Mouse (Mus musculus): ENCODE results near the gene Mymx.

Mymx gene

DNA sequence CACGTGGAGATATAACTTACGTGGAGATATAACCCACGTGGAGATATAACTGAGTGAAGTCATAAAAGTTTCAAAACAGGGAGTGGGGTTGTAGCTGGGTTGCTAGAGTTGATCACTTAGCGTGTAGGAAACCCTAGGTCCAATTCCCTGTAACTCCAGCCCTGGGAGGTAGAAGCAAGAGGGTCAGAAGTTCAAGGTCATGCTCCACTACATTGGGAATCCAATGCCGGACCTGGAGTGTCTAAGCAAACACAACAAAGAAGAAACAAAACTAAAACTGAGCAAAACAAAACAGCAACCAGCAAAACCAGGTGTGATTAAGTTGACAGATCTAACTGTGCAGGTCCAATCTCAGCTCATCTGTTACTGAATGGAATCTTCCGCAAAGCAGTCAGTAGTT, 15.8 kb upstream of the Mymx start:
- no peak for TF ChIP-seq GATA4 (IDR thresholded peaks at IDR 0.05; ENCODE audit: insufficient replicate concordance, low read length)

DNA sequence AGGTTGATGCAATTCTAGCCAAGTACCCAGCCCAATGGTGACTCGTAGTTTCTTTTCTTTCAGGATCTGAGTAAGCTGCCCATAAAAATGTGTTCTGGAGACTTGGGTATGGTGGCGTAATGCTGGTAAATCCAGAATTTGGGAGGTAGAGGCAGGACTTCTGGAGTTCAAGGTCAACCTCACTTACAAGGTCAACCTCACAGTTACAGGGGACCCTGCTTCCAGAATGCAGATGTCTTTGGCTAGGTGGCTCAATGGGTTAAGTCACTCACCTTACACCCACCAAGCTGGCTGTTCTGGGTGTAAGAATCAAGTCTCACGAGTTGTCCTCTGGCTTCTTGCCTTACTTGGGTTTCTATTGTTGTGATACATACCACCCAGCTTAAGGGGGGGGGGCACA, 14.8 kb upstream of the Mymx start:
- no peak for TF ChIP-seq GATA4 (IDR thresholded peaks at IDR 0.05; ENCODE audit: insufficient replicate concordance, low read length)

DNA sequence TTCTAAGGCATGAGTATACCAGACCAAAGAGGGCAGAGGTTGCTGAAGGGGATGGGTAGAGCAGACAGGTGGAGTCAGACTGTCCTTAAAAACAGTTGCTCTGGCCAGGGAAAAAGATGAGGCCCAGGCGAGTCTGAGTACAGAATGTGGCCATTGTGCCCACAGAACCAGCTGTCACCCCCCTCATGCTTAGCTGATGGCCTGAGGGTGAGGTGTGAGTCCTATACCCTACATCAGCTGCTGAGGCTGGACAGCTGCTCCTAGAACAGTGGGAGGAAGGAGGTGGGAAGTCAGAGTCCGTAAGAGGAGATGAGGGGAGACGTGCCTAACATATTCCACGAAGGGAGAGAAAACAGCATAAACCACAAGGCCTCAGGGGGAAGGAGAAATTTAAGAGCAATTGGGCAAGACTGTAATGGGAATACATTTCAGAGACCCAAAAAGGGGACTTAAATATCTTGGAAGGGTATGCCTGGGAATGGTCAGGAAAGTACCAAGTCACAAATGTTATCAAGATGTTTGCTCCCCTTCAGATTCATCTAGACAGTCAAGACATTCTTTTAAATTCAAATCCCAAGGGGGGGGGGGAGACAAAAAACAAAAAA, 14.2 kb upstream of the Mymx start:
- TF ChIP-seq GATA4 (IDR thresholded peaks at IDR 0.05; ENCODE audit: insufficient replicate concordance, low read length): no peak

DNA sequence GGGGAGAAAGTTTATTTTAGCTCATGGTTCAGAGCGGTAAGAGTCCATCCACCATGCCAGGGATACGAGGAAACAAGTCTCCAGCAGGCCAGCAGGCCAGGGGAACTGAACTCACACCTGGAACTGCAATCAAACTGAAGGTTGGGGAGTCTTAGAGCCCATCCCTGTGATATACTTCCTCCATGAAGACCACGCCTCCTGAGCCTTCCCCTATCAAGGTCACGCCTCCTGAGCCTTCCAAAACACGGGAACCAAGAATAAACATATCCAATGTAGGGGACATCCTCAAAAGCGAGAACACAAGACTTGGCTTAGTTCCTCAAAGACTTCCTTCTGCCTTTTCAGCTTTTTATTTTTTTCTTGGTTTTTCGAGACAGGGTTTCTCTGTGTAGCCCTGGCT, 11.0 kb upstream of the Mymx start:
- TF ChIP-seq GATA4 (IDR thresholded peaks at IDR 0.05; ENCODE audit: insufficient replicate concordance, low read length): no peak

DNA sequence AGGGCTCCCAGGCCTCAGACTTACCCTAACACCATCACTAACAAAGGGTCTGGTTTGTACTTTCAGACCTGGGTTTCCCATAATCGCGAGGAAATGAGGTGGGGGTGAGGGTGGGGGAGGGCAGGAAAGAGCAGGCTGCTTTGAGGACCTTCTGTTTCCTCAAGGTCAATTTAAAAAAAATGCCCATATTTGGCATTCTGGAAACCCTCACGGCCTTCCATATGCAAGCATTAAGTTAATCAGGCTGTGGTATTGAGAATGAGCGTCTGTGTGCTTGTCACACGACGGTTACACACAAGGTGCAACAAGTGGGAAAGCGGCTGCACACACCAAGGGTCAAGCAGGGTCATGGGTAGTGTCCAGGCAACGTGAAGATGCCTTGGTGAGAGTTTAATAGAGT, 10.1 kb upstream of the Mymx start:
- TF ChIP-seq GATA4 (IDR thresholded peaks at IDR 0.05; ENCODE audit: insufficient replicate concordance, low read length): no peak

DNA sequence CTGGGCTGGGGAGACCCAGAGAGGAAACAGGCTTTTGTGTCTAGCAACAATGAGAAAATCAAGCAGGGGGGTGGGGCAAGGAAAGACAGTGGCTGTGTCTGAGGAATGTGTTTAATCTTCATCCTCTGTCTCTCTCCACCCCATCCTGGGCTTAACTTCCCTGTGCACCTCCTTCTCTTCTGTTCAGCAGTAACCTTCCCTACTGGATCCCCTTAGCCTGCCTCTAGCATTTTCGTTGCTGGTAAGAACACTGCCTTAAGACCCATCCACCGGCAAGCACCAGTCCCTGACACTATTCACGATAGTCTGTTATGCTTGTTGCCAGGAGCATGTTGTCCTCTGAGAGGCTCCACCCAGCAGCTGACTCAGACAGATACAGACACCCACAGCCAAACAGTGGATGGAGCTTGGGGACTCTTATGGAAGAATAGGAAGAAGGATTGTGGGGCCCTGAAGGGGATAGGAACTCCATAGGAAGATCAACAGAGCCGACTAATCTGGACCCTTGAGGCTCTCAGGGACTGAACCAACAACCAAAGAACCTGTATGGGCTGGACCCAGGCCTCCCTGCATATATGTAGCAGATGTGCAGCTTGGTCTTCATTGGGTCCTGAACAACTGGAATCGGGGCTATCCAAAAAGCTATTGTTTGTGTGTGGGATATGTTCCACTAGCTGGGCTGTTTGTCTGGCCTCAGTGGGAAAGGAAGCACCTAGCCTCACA, 8.4 kb upstream of the Mymx start:
- no peak for TF ChIP-seq GATA4 (IDR thresholded peaks at IDR 0.05; ENCODE audit: insufficient replicate concordance, low read length)

DNA sequence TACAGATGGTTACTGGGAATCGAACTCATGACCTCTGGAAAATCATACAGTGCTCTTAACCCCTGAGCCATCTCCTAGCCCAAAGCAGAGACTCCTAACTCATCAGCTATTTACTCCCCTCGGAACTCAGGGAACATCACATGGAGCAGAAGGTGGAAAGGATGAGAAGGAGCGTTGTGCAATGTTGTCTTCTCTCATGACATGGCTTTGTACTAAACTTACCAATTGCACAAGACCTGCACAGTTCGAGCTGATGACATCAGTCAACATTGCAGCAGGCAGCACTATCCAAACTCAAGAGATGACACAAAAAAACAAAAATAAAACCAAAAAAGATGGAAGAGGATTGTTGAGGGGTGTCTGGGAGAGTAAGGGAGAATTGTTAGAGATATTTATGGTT, 6.5 kb upstream of the Mymx start:
- no peak for TF ChIP-seq GATA4 (IDR thresholded peaks at IDR 0.05; ENCODE audit: insufficient replicate concordance, low read length)

DNA sequence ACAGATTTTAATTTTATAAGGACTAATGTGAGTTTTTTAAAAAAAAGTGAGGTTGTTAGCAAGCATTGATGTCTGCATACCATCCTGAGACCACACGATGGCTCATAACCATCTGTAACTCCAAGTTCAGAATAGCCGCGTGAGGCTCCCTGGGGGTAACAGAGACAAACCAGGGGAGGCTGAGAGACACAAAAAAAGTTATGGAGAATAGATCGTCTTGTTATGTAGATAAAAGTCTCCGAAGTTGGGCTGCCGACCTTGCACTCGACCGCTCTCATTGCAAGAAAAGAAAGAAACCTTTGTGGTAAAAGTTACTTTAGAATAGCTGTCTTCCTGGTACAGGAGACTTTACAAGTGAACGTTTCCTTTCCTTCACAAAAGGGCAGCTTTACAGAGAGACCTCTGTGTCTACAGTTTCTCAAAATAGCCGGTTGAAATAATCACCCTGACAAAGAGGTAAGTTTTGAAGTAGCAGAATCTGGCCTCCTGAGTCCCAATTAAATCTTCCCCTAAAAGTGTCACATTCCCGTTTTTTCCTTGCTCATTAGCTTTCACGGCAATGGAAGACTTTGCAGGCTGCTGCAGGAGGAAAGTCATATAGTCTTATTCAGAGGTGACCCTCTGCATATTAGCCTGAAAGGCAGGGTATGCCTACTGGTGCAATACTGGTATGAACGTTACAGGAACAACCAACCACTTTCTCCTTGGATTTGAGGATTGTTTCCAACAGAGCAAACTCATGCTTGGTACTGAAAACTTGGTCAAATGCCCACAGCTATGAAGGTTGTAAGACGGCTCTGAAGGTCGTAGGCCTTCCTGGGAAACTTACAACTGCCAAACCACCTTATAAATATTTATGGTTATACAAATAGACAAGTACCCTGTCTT, 5.3 kb upstream of the Mymx start:
- no peak for TF ChIP-seq GATA4 (IDR thresholded peaks at IDR 0.05; ENCODE audit: insufficient replicate concordance, low read length)

DNA sequence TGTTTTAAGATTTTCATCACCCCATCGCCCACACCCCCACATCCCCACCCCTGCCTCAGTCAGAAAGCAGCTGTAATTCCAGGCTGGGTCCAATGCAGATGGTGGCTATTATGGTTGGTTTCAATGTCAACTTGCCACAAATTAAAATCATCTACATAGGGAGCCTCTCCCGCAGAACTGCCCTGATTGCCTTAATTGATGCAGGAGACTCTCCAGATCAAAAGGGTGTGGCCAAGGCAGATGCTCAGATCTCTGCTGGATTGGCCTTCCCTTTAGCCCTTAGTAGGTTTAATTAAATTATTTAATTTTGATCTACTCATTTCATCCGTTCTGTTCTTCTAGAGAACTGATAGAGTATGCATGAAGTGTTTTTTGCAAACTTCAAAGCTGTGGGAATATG, 1.1 kb upstream of the Mymx start:
- no peak for TF ChIP-seq GATA4 (IDR thresholded peaks at IDR 0.05; ENCODE audit: insufficient replicate concordance, low read length)

DNA sequence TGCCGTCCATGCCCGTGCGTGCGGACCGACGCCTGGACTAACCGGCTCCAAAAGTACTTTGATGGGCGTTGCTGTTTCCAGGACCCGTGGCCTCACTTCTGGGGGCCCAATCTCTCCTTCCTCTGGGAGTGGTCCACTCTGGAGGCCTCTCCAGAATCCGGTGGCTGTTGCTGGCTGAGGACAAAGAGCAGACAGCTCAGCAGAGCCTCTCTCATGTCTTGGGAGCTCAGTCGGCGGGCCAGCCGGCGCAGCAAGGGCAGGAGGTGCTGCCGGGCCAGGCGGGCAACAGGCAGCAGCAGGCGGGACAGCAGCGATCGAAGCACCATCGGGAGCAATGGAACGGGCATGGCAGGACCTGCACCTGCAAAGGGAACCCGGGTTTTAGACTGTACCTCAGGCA, 577 bp downstream of the Mymx start:
- no peak for TF ChIP-seq GATA4 (IDR thresholded peaks at IDR 0.05; ENCODE audit: insufficient replicate concordance, low read length)

DNA sequence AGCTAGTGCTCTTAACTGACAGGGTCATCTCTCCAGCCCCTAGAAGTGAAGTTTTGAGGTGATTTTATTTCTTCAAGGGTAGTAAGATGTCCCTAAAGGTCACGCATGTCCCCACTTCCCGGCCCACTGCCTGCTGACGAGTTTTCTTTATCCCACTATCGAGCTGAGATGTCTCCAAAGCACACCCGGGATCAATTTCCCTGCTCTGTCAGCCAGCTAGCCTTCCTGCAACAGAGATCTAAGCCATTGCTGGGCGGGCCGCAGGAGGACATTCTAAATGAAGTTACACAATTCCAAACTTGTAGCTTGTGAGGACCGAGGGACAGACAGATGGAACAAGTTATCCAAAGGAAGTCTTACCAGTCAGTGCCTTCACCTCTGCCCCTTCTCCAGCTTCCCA, 1.6 kb downstream of the Mymx start:
- no peak for TF ChIP-seq GATA4 (IDR thresholded peaks at IDR 0.05; ENCODE audit: insufficient replicate concordance, low read length)

DNA sequence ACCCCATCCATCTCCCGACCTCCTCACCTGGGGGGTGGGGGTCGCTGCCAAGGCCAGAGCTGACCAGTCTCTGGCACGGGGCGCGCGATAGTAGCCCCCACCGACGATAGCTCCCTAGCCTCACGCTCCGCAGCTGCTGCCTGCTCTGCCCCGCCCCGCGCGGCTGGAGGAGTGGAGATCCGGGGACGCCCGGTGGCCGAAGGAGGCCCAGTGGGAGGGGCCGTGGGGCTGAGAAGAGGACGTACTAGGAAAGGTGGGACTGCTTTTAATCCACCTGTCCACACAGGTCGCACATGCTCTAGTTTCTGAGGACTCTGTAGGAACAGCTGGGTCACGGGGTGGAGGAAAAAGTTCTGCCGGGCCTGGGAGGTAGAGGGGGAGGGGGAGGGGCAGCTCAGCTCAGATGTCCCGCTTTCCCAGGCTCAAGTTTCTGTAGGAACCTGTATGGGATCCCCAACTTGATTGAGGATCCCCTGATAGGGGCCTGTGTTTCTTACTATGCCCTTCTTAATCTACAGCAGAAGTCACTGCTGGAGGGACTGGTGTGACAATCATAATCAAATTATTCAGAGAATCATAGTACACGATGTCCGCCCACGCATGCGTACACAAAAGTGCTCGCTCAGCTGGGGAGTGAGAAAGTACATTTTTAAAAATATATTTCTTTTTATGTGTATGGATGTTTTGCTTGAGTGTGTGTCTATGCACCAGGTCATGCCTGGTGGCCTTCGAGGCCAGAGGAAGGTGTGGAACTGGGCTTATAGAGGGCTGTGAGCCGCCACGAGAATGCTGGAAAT, 2.3 kb downstream of the Mymx start, which contains the start of gene Slc29a1:
Gene Slc29a1 (minus strand): TSS at position 161 of the 797 bp plus-strand sequence.
- TF ChIP-seq GATA4 (IDR thresholded peaks at IDR 0.05; ENCODE audit: insufficient replicate concordance, low read length): no peak

DNA sequence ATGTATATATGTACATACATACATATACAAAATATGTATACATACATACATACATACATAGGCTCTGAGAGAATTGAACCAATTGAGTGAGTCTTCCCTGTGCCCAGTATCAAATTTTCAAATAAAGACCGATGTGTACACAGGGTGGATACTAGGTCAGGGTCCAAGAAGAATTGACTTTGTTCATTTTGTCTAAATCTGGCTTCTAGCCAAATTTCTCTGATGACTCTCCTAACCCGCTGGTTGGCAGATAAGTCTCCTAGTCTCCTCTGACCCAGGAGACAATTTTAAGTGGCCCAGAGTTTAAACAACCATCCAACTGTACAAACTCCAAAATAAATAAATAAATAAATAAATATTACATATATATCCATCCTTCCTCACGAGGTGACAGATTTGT, 3.0 kb downstream of the Mymx start:
- no peak for TF ChIP-seq GATA4 (IDR thresholded peaks at IDR 0.05; ENCODE audit: insufficient replicate concordance, low read length)

DNA sequence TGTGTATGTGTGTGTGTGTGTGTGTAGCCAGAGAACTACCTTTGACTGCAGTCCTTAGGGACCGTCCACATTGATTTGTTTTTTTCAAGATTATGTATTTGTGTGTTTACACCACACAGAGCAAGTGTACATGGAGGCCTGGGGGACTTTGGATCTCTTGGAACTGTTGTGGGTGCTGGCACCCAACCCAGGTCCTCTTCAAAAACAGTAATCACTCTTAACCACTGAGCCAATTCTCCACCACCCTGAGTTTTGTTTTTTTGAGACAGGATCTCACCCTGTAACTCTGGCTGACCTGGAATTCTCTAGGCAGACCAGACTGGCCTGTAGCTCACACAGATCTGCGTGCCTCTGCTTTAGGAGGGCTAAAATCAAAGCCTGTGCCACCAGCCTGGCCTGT, 3.5 kb downstream of the Mymx start:
- peak; percentile 43; the same call in 1 of the 2 replicates for TF ChIP-seq GATA4 (IDR thresholded peaks at IDR 0.05; ENCODE audit: insufficient replicate concordance, low read length)

DNA sequence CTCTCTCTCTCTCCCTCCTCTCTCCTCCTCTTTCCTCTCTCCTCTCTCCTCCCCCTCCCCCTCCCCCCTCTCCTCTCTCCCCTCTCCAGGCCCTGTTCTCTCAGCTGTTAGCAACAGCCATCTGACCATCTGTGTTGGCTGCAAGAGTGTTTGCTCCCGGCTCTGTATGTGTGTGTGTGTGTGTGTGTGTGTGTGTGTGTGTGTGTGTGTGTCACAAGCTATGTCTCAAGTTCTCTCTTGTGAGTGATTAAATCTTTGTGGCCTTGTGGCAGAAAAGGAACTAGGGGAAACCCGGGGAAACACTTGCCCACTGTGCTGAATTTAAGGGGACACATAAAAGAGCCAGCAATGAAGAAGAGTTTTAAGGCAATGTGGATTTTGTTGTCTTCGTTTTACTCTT, 4.1 kb downstream of the Mymx start:
- no peak for TF ChIP-seq GATA4 (IDR thresholded peaks at IDR 0.05; ENCODE audit: insufficient replicate concordance, low read length)

Measured in liver, adult (tissue).